Mouse (Mus musculus): ENCODE data around the gene Mipol1.

GRCm38 (mm10) chr12:57339053-57339452 lies 108.8 kb downstream of the Mipol1 start:
- TF ChIP-seq FLI1 (IDR thresholded peaks at IDR 0.05; ENCODE audit: low read length) (no peak), GATA1 (IDR thresholded peaks at IDR 0.05; ENCODE audit: borderline replicate concordance, low read length) (no peak)
